In genomic region chr8:126166394-126166793, GRCm38 (mm10) we compare ENCODE assay signal across 20 mouse cellular contexts.
DNase-seq lines count a peak whose midpoint lies in the region; ATAC-seq lines count a peak whose summit lies in the region.
"Had no signal": no experiment of that assay in that cellular context is flagged by ENCODE, and none has a peak within 500 bp of the region (broad histone marks: within the 10 kb centered on the region; RNA-seq: fewer than 3 reads in every experiment).

No protein-coding gene starts in this region.

- H3K9ac ChIP-seq in hindbrain, embryonic 13.5 days: no peak overlapping the region
- H3K9ac ChIP-seq in midbrain, embryonic 15.5 days: no peak overlapping the region
- H3K9ac ChIP-seq in hindbrain, embryonic 16.5 days (ENCODE audit: low read depth, low read length): no peak overlapping the region
- no peak overlapping the region for H3K9ac ChIP-seq in neural tube, embryonic 14.5 days (replicated peaks; ENCODE audit: low read depth, low read length)
- H3K9ac ChIP-seq: embryonic facial prominence, embryonic 15.5 days; heart, embryonic 13.5 days had no signal

- H3K4me3 ChIP-seq in hindbrain, embryonic 13.5 days: no peak overlapping the region
- no peak overlapping the region for H3K4me3 ChIP-seq in hindbrain, embryonic 10.5 days
- H3K4me3 ChIP-seq in midbrain, embryonic 15.5 days: no peak overlapping the region
- H3K4me3 ChIP-seq in midbrain, embryonic 10.5 days: no peak overlapping the region
- no peak overlapping the region for H3K4me3 ChIP-seq in hindbrain, embryonic 16.5 days (ENCODE audit: low read length)
- H3K4me3 ChIP-seq in neural tube, embryonic 14.5 days (ENCODE audit: low read depth, low read length): no peak overlapping the region
- H3K4me3 ChIP-seq: embryonic facial prominence, embryonic 15.5 days; erythroblast, embryonic 14.5 days; forebrain, embryonic 10.5 days; gastrocnemius, adult 2 months; heart, embryonic 13.5 days had no signal

- peak overlapping the region; percentile 80 for H3K27ac ChIP-seq in hindbrain, embryonic 13.5 days
- H3K27ac ChIP-seq in hindbrain, embryonic 10.5 days: no peak overlapping the region
- H3K27ac ChIP-seq in midbrain, embryonic 15.5 days: peak overlapping the region; percentile 51
- no peak overlapping the region for H3K27ac ChIP-seq in midbrain, embryonic 10.5 days (replicated peaks)
- peak overlapping the region; percentile 30 for H3K27ac ChIP-seq in hindbrain, embryonic 16.5 days (ENCODE audit: low read depth, low read length)
- H3K27ac ChIP-seq in neural tube, embryonic 14.5 days (ENCODE audit: low read depth, low read length): no peak overlapping the region
- H3K27ac ChIP-seq: embryonic facial prominence, embryonic 15.5 days; forebrain, embryonic 10.5 days; gastrocnemius, adult 2 months; heart, embryonic 13.5 days had no signal

- DNase-seq in hindbrain, embryonic 10.5 days (ENCODE audit: low spot score): no peak
- no peak for DNase-seq in midbrain, embryonic 10.5 days (ENCODE audit: low spot score)
- DNase-seq in thymus, postnatal 4 days: no peak
- no peak for DNase-seq in right cerebral cortex, postnatal 25 days
- DNase-seq: adrenal gland, adult 2 months; adrenal gland, postnatal 25 days; cerebellum, adult 2 months; cerebellum, postnatal 25 days; gastrocnemius, adult 2 months; gastrocnemius, postnatal 25 days; heart, postnatal 36 days had no signal

- H3K4me1 ChIP-seq in hindbrain, embryonic 13.5 days (replicated peaks): peaks cover 38% of the 10 kb centered on the region
- H3K4me1 ChIP-seq in hindbrain, embryonic 10.5 days (replicated peaks): peaks cover 19% of the 10 kb centered on the region
- H3K4me1 ChIP-seq in midbrain, embryonic 15.5 days: peaks cover 31% of the 10 kb centered on the region
- peaks cover 10% of the 10 kb centered on the region; the same call in 1 of the 2 replicates for H3K4me1 ChIP-seq in midbrain, embryonic 10.5 days
- H3K4me1 ChIP-seq in hindbrain, embryonic 16.5 days (ENCODE audit: control insufficient read depth, insufficient read depth, low read depth, low read length): peaks cover 18% of the 10 kb centered on the region
- H3K4me1 ChIP-seq in neural tube, embryonic 14.5 days (ENCODE audit: control insufficient read depth, insufficient read depth, low read length): peaks cover 8% of the 10 kb centered on the region
- H3K4me1 ChIP-seq: heart, embryonic 13.5 days had no signal

- H3K4me2 ChIP-seq in hindbrain, embryonic 13.5 days: no peak overlapping the region
- H3K4me2 ChIP-seq in midbrain, embryonic 15.5 days: no peak overlapping the region
- H3K4me2 ChIP-seq in hindbrain, embryonic 16.5 days (ENCODE audit: low read length): no peak overlapping the region
- H3K4me2 ChIP-seq in neural tube, embryonic 14.5 days (ENCODE audit: low read depth, low read length): no peak overlapping the region
- H3K4me2 ChIP-seq: embryonic facial prominence, embryonic 15.5 days; heart, embryonic 13.5 days had no signal

- no peaks in the 10 kb centered on the region for H3K27me3 ChIP-seq in hindbrain, embryonic 13.5 days
- H3K27me3 ChIP-seq in hindbrain, embryonic 10.5 days (ENCODE audit: insufficient read depth, poor library complexity, severe bottlenecking): no peaks in the 10 kb centered on the region
- no peaks in the 10 kb centered on the region for H3K27me3 ChIP-seq in midbrain, embryonic 15.5 days (replicated peaks)
- H3K27me3 ChIP-seq in midbrain, embryonic 10.5 days (ENCODE audit: low read depth, poor library complexity, severe bottlenecking): no peaks in the 10 kb centered on the region
- H3K27me3 ChIP-seq in hindbrain, embryonic 16.5 days (replicated peaks; ENCODE audit: control insufficient read depth, insufficient read depth, low read length): no peaks in the 10 kb centered on the region
- H3K27me3 ChIP-seq in neural tube, embryonic 14.5 days (ENCODE audit: control insufficient read depth, insufficient read depth, low read length): no peaks in the 10 kb centered on the region
- H3K27me3 ChIP-seq: embryonic facial prominence, embryonic 15.5 days; heart, embryonic 13.5 days had no signal

- no peak for ATAC-seq in hindbrain, embryonic 13.5 days (ENCODE audit: low FRiP score)
- ATAC-seq in midbrain, embryonic 15.5 days (replicated peaks): no peak
- ATAC-seq in hindbrain, embryonic 16.5 days: no peak
- ATAC-seq in neural tube, embryonic 14.5 days (ENCODE audit: low read depth): 0 out of 2 replicates have a peak, but pooled peaks have one; percentile 6
- ATAC-seq: forebrain, embryonic 14.5 days had no signal

- H3K36me3 ChIP-seq in hindbrain, embryonic 13.5 days: no peaks in the 10 kb centered on the region
- H3K36me3 ChIP-seq in hindbrain, embryonic 10.5 days: no peaks in the 10 kb centered on the region
- no peaks in the 10 kb centered on the region for H3K36me3 ChIP-seq in midbrain, embryonic 15.5 days (replicated peaks)
- H3K36me3 ChIP-seq in midbrain, embryonic 10.5 days: no peaks in the 10 kb centered on the region
- H3K36me3 ChIP-seq in hindbrain, embryonic 16.5 days (ENCODE audit: control insufficient read depth, insufficient read depth, low read length): no peaks in the 10 kb centered on the region
- no peaks in the 10 kb centered on the region for H3K36me3 ChIP-seq in neural tube, embryonic 14.5 days (ENCODE audit: control insufficient read depth, insufficient read depth, low read length)
- H3K36me3 ChIP-seq: embryonic facial prominence, embryonic 15.5 days; forebrain, embryonic 10.5 days; heart, embryonic 13.5 days had no signal

- 75% methylated on average over 7 of the region's 7 CpGs for WGBS in hindbrain, embryonic 13.5 days
- 80% methylated on average over 7 of the region's 7 CpGs for WGBS in hindbrain, embryonic 10.5 days
- WGBS in midbrain, embryonic 15.5 days: 72% methylated on average over 7 of the region's 7 CpGs
- WGBS in midbrain, embryonic 10.5 days: 80% methylated on average over 7 of the region's 7 CpGs
- 73% methylated on average over 7 of the region's 7 CpGs for WGBS in hindbrain, embryonic 16.5 days
- WGBS in neural tube, embryonic 14.5 days: 76% methylated on average over 7 of the region's 7 CpGs

- no peaks in the 10 kb centered on the region for H3K9me3 ChIP-seq in hindbrain, embryonic 13.5 days
- no peaks in the 10 kb centered on the region for H3K9me3 ChIP-seq in hindbrain, embryonic 10.5 days
- H3K9me3 ChIP-seq in midbrain, embryonic 15.5 days: no peaks in the 10 kb centered on the region
- no peaks in the 10 kb centered on the region for H3K9me3 ChIP-seq in midbrain, embryonic 10.5 days (replicated peaks)
- peaks cover 4% of the 10 kb centered on the region; the same call in 1 of the 2 replicates for H3K9me3 ChIP-seq in hindbrain, embryonic 16.5 days (ENCODE audit: control insufficient read depth, low read length)
- H3K9me3 ChIP-seq in neural tube, embryonic 14.5 days (ENCODE audit: control insufficient read depth, low read length): no peaks in the 10 kb centered on the region
- H3K9me3 ChIP-seq: embryonic facial prominence, embryonic 15.5 days; forebrain, embryonic 10.5 days; heart, embryonic 13.5 days had no signal

Comparison
In these comparisons a context has a peak if more than half of its experiments do, and no peak if none do; other contexts are left out.
1. H3K27ac ChIP-seq: peak in hindbrain, embryonic 13.5 days (single experiment), midbrain, embryonic 15.5 days (single experiment) and hindbrain, embryonic 16.5 days (single experiment); none in hindbrain, embryonic 10.5 days (single experiment), midbrain, embryonic 10.5 days (single experiment) and neural tube, embryonic 14.5 days (single experiment).